Mouse (Mus musculus) ES-Bruce4 (cell line): ENCODE measurements around the gene Sept3.

Experiments
- EP300 ChIP-seq: IDR thresholded peaks from 2 replicates; pipeline ENCODE4 v1.6.1; 2011; ENCODE audit warnings: low read depth, low read length; ENCODE audit not compliant: insufficient read depth
- POLR2A ChIP-seq: IDR thresholded peaks from one replicate; pipeline ENCODE4 v1.8.1; 2011; ENCODE audit warnings: low read length; ENCODE audit not compliant: insufficient read depth

GRCm38 (mm10) chr15:82232651-82233050 lies 42.0 kb upstream of the Sept3 start:
- TF ChIP-seq EP300 = no peak
- TF ChIP-seq POLR2A = no peak
